Mouse (Mus musculus) layer of hippocampus, postnatal 10 days (tissue): Measurements from ENCODE around the gene Cnpy1. TPM values are rescaled to one million over a fixed set of nuclear protein-coding genes. Genes with fewer than 3 reads are reported as not detected.

ENCODE experiments used
- DNase-seq, 2 experiments: peaks; one replicate each; pipeline ENCODE4 v3.0.0; 2021; ENCODE audit warnings: low spot score in 2 of 2
- total RNA-seq, 2 experiments: library from RNA; stranded (reverse); gene quantifications; 2 replicates each; pipeline ENCODE4 v1.2.3; 2021

The Cnpy1 gene
- total RNA-seq, 2 experiments from 2014 or later = 0.14 to 0.22 TPM

- no peak for DNase-seq
Observed at GRCm38 (mm10) chr5:28241423-28241822, 4.2 kb downstream of the Cnpy1 start.

- no peak for DNase-seq
Observed at GRCm38 (mm10) chr5:28239829-28240228, 5.8 kb downstream of the Cnpy1 start.

GRCm38 (mm10) chr5:28238876-28239275 is 6.7 kb downstream of the Cnpy1 start:
- no peak for DNase-seq

- DNase-seq = no peak
Observed at GRCm38 (mm10) chr5:28238152-28238551, 7.5 kb downstream of the Cnpy1 start.

GRCm38 (mm10) chr5:28237715-28238114 is 7.9 kb downstream of the Cnpy1 start:
- no peak for DNase-seq

GRCm38 (mm10) chr5:28237055-28237454 is 8.6 kb downstream of the Cnpy1 start:
- peak in 1 of 2 experiments; percentile 22 for DNase-seq

GRCm38 (mm10) chr5:28236098-28236497 is 9.5 kb downstream of the Cnpy1 start:
- no peak for DNase-seq

GRCm38 (mm10) chr5:28232101-28232500 is 13.5 kb downstream of the Cnpy1 start:
- no peak for DNase-seq

GRCm38 (mm10) chr5:28219596-28219995 is 26.0 kb downstream of the Cnpy1 start:
- DNase-seq = no peak

GRCm38 (mm10) chr5:28213441-28213840 is 32.2 kb downstream of the Cnpy1 start:
- DNase-seq = no peak

- DNase-seq = no peak
Observed at GRCm38 (mm10) chr5:28211651-28212310, 33.8 kb downstream of the Cnpy1 start.

- no peak for DNase-seq
Observed at GRCm38 (mm10) chr5:28210591-28211550, 34.7 kb downstream of the Cnpy1 start.

- peak; percentile 9 to 18 for DNase-seq
Observed at GRCm38 (mm10) chr5:28209549-28210431, 35.8 kb downstream of the Cnpy1 start.

- DNase-seq = no peak
Observed at GRCm38 (mm10) chr5:28208726-28209520, 36.7 kb downstream of the Cnpy1 start.

- no peak for DNase-seq
Observed at GRCm38 (mm10) chr5:28207043-28207442, 38.6 kb downstream of the Cnpy1 start.

GRCm38 (mm10) chr5:28206448-28206847 is 39.2 kb downstream of the Cnpy1 start:
- DNase-seq = no peak

GRCm38 (mm10) chr5:28204678-28205077 is 40.9 kb downstream of the Cnpy1 start:
- DNase-seq = no peak

- DNase-seq = no peak
Observed at GRCm38 (mm10) chr5:28203086-28203485, 42.5 kb downstream of the Cnpy1 start.

- DNase-seq = no peak
Observed at GRCm38 (mm10) chr5:28199089-28199873, 46.3 kb downstream of the Cnpy1 start.

- no peak for DNase-seq
Observed at GRCm38 (mm10) chr5:28195473-28195872, 50.1 kb downstream of the Cnpy1 start.
